Mouse (Mus musculus) brown adipose tissue, adult 24 weeks (tissue): ENCODE measurements around the gene Gm20795. TPM values are rescaled to one million over a fixed set of nuclear protein-coding genes. Genes with fewer than 3 reads are reported as not detected.
"Not testable (repeated sequence)": the region's sequence is repeated elsewhere in the genome, so short reads cannot be mapped to it uniquely, and the experiment has no call there.

Source experiments
- H3K27ac ChIP-seq: fragments of 200-500 bp; replicated peaks from 2 replicates; pipeline ENCODE4 v1.5.1; 2012; ENCODE audit warnings: low read depth, mild to moderate bottlenecking, low read length
- H3K4me1 ChIP-seq: fragments of 200-500 bp; 2 replicates; pipeline ENCODE4 v1.6.1; 2012; ENCODE audit warnings: low read length, mixed read lengths; ENCODE audit not compliant: control insufficient read depth, insufficient read depth, insufficient read length
- H3K4me3 ChIP-seq: fragments of 200-500 bp; 2 replicates; pipeline ENCODE4 v1.5.1; 2012; ENCODE audit warnings: low read depth, mild to moderate bottlenecking, low read length, moderate library complexity; ENCODE audit not compliant: insufficient read depth
- polyA plus RNA-seq: library from polyadenylated mRNA; stranded (reverse); fragments of >200 nt; gene quantifications from 2 replicates; pipeline ENCODE4 v1.2.4, GENCODE M21; 2012; ENCODE audit not compliant: missing spikeins, insufficient read depth, insufficient read length

The Gm20795 gene
- polyA plus RNA-seq, result not detected in 2 replicates

- H3K4me3 ChIP-seq, H3K4me1 ChIP-seq, H3K27ac ChIP-seq: not testable (repeated sequence)
These were observed at the start of gene Gm20795 for GRCm38 (mm10) chrY:40804614-40805013. TSS of gene Gm20795 (plus strand) at chrY:40804914.

- H3K27ac ChIP-seq, H3K4me1 ChIP-seq, H3K4me3 ChIP-seq: not testable (repeated sequence)
These were observed 29.0 kb upstream of the Gm20795 start, which contains the start of gene Gm21797 for GRCm38 (mm10) chrY:40775665-40776064. TSS of gene Gm21797 (minus strand) at chrY:40775765.

Other genes starting within 250 kb of the Gm20795 start
- gene Gm21852, start 152.9 kb upstream of the Gm20795 start, polyA plus RNA-seq, result not detected in 2 replicates
- not detected in 2 replicates for gene Gm21797, start 29.1 kb upstream of the Gm20795 start, polyA plus RNA-seq